Mouse (Mus musculus) intestine, embryonic 16.5 days (tissue): Measurements from ENCODE around the gene Gpr27. TPM values are rescaled to one million over a fixed set of nuclear protein-coding genes. Genes with fewer than 3 reads are reported as not detected.
A peak's percentile ranks its signal among the peaks of the same experiment; 100 is the strongest.

ENCODE experiments used
- ATAC-seq: fragments of 200-750 bp; cut with Nextera tagmentation; 2 replicates; pipeline ENCODE4 v1.8.0; 2017; ENCODE audit warnings: moderate TSS enrichment, moderate library complexity
- H3K27ac ChIP-seq: fragments of 300-500 bp; sonication (generic); 2 replicates; pipeline ENCODE4 v1.5.1; 2014; ENCODE audit warnings: mild to moderate bottlenecking, low read length
- H3K27me3 ChIP-seq: fragments of 300-500 bp; sonication (generic); replicated peaks from 2 replicates; pipeline ENCODE4 v1.6.1; 2014; ENCODE audit warnings: low read length, control low read depth, mixed read lengths; ENCODE audit not compliant: control insufficient read depth, insufficient read depth
- H3K36me3 ChIP-seq: fragments of 300-500 bp; sonication (generic); 2 replicates; pipeline ENCODE4 v1.6.1; 2014; ENCODE audit warnings: low read length, control low read depth; ENCODE audit not compliant: control insufficient read depth, insufficient read depth
- H3K4me1 ChIP-seq: fragments of 300-500 bp; sonication (generic); 2 replicates; pipeline ENCODE4 v1.6.1; 2014; ENCODE audit warnings: low read length, control low read depth, mixed read lengths; ENCODE audit not compliant: control insufficient read depth, insufficient read depth
- H3K4me2 ChIP-seq: fragments of 300-500 bp; sonication (generic); 2 replicates; pipeline ENCODE4 v1.6.1; 2014; ENCODE audit warnings: low read depth, low read length, control low read depth
- H3K4me3 ChIP-seq: fragments of 300-500 bp; sonication (generic); 2 replicates; pipeline ENCODE4 v1.5.1; 2014; ENCODE audit warnings: mild to moderate bottlenecking, low read length
- H3K9ac ChIP-seq: fragments of 300-500 bp; sonication (generic); 2 replicates; pipeline ENCODE4 v1.6.1; 2014; ENCODE audit warnings: low read depth, low read length
- H3K9me3 ChIP-seq: fragments of 300-500 bp; sonication (generic); 2 replicates; pipeline ENCODE4 v1.6.1; 2016; ENCODE audit warnings: low read length, control low read depth; ENCODE audit not compliant: control insufficient read depth
- WGBS: fragments of 180-500 bp; shearing (Covaris S2); extraction: QIAGEN DNeasy Blood & Tissue Kit; methylation state at CpG from one replicate; pipeline ENCODE4 v1.1.7; 2014; 5-methylcytosine and 5-hydroxymethylcytosine counted together
- polyA plus RNA-seq: library from polyadenylated mRNA; unstranded; fragments of >200 nt; fragmentation: Nextera tagmentation; extraction: Ambion mirVana; gene quantifications from 2 replicates; pipeline ENCODE4 v1.2.1, GENCODE M21; 2015

Gene Gpr27
- polyA plus RNA-seq, 1 experiment from 2014 or later: 1.2 TPM

DNA sequence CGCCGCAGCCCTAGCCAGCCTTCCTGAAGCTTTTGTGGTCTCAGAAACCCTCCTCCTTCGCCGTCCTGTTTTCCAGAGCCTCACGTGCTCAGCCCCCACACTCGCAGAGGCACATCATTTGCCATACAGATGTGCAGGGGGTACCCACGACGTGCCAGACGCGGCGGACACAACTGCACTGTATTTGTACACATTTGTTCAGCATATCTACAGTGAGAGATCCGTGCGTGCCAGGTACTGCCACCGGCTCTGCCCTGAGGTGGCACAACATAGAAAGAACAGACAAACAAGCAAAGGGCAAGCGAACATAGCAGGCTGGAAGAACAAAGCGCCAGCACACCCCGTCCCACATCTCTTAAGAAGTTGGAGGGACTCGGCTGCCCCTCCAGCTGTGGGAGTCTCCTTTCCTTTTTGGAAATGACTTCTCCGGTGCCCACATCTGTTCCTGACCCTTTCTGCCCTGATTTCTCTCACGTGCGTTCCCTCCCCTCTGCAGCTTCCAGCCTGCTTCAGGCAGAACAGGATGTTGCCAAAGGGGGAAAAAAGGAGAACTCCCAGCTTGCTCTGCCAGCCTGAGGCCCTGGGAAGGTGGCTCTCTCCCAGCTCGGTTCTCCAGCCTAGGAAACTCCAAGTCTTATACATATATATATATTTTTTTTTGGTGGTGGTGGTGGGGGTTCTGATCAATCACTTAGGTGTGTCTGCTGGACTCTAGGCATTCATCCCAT lies 34.3 kb downstream of the Gpr27 start:
- 6% methylated on average over 22 of the region's 22 CpGs for WGBS
- peaks cover 10% of the 10 kb centered on the region for H3K4me1 ChIP-seq
- peak overlapping the region; percentile 59 for H3K9ac ChIP-seq
- H3K27ac ChIP-seq: no peak overlapping the region
- peaks cover 18% of the 10 kb centered on the region for H3K27me3 ChIP-seq
- no peak for ATAC-seq
- H3K4me2 ChIP-seq: peak overlapping the region; percentile 96
- peak overlapping the region; percentile 48 for H3K4me3 ChIP-seq
- H3K36me3 ChIP-seq: no peaks in the 10 kb centered on the region
- H3K9me3 ChIP-seq: no peaks in the 10 kb centered on the region

DNA sequence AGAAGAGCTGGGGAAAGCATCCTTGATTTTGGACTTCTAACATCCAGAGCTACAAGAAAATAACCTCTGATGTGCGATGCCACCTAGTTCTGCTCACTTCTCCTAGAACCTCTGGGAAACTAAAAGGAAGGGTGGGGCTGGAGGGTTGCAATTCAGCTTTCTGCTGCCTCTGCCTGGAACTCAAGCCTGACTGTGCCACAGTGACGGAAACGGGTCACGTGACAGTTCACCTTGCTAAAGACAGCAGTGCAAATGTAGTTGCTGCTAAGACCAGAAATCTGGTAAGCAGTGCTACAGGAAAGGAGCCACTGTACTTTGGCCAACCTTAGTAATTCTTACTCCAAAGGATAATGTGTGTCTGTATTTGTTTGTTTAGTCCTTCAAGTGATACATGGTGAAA lies 37.4 kb downstream of the Gpr27 start:
- Histone ChIP-seq H3K4me3 (no peak overlapping the region), H3K4me1 (peaks cover 10% of the 10 kb centered on the region), H3K9ac (no peak overlapping the region), H3K27me3 (peaks cover 18% of the 10 kb centered on the region), H3K9me3 (no peaks in the 10 kb centered on the region), H3K4me2 (no peak overlapping the region), H3K36me3 (no peaks in the 10 kb centered on the region), H3K27ac (no peak overlapping the region)
- 87% methylated on average over 4 of the region's 4 CpGs for WGBS
- no peak for ATAC-seq

DNA sequence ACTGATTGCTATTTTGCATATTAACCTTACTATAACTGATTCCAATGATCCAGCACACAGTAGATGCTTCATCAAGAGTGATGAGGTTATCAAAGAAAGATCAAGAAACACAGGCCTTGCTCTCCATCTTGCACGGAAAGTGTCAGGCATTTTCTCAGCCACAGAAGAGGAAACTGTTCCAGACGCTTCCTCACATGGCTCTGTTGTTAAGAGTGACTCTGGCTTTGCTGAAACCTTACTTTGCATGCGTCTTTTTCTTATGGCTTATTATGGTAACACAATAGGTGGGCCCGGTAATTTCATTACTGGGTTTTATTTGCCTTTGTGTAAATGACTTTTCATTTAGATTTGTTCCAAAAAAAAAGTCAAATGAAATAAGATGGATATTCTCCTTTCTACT lies 39.4 kb downstream of the Gpr27 start:
- Histone ChIP-seq H3K27ac (no peak overlapping the region), H3K4me1 (no peaks in the 10 kb centered on the region), H3K27me3 (peaks cover 3% of the 10 kb centered on the region), H3K9me3 (no peaks in the 10 kb centered on the region), H3K4me2 (no peak overlapping the region), H3K36me3 (no peaks in the 10 kb centered on the region), H3K4me3 (no peak overlapping the region), H3K9ac (no peak overlapping the region)
- ATAC-seq: no peak
- WGBS: 80% methylated on average over 4 of the region's 4 CpGs

DNA sequence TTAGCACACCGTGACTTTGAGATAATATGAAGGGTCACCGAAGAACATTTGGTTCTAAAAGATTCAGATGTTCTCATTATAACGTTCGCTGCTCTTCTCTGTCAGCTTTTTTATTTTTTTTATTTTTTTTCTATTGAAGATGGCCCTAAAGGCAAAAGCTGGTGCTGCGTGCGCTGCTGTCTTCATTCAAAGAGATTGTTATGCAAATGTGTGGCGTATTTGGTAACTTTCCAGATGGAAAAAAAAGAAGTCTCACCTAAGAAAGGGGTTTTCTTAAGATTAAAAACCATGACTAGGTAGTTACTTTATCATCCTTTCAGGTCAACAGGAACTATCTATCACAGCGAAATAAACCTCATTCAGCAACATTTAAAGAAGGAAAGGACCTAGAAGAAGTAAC lies 40.2 kb downstream of the Gpr27 start:
- Histone ChIP-seq H3K4me3 (no peak overlapping the region), H3K9me3 (no peaks in the 10 kb centered on the region), H3K4me1 (no peaks in the 10 kb centered on the region), H3K36me3 (no peaks in the 10 kb centered on the region), H3K4me2 (no peak overlapping the region), H3K27me3 (no peaks in the 10 kb centered on the region; the same call in none of the 2 replicates), H3K27ac (no peak overlapping the region), H3K9ac (no peak overlapping the region)
- WGBS: 84% methylated on average over 8 of the region's 8 CpGs
- ATAC-seq: no peak

DNA sequence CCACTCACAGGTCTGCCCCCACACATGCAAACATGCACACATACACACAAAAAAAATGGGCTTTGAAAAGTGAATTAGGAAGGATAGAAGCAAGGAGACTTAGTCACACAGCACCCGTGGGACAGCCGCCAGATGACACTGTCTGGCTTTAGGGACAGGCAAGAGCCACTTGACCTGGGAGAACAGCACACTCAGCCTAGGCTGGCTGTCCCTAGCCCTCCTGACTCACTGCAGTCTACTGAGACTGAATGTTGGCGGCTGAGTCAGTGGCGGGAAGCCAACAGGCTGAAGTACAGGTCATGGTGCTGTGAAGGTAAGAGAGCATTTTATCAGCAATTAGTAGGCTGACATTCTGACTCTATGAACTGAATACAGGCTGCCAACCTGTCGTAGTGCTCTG lies 42.2 kb downstream of the Gpr27 start:
- Histone ChIP-seq H3K4me2 (no peak overlapping the region), H3K9ac (no peak overlapping the region), H3K4me1 (no peaks in the 10 kb centered on the region), H3K9me3 (no peaks in the 10 kb centered on the region), H3K27me3 (no peaks in the 10 kb centered on the region), H3K4me3 (no peak overlapping the region), H3K27ac (no peak overlapping the region), H3K36me3 (no peaks in the 10 kb centered on the region)
- ATAC-seq: no peak
- WGBS: 78% methylated on average over 5 of the region's 5 CpGs

DNA sequence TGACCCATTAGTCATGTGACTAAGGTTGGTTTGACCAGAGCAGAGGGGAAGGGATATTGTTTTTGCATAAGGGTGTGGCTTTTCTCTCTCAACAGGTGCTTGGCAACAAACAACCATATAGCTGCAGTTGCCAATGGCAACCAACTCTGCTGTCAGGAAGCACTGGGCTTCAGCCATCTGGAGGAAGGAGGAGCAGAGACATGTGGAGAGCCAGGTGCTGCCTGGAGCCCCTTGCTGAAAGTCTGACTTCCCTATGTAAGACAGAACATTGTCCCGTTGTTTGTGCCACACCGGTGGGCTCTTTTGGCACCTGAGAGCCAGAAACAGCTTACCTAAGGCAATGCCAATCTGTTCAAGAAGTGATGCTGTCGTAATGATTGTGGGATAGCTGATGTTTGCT lies 50.4 kb downstream of the Gpr27 start:
- Histone ChIP-seq H3K4me2 (no peak overlapping the region), H3K27me3 (no peaks in the 10 kb centered on the region)
- WGBS: 75% methylated on average over 3 of the region's 3 CpGs

More for the DNA sequence above, 50.4 kb downstream of the Gpr27 start:
- no peaks in the 10 kb centered on the region for H3K36me3 ChIP-seq
- no peak overlapping the region for H3K27ac ChIP-seq
- no peaks in the 10 kb centered on the region for H3K9me3 ChIP-seq
- no peak for ATAC-seq
- H3K4me3 ChIP-seq: no peak overlapping the region
- H3K9ac ChIP-seq: no peak overlapping the region
- H3K4me1 ChIP-seq: no peaks in the 10 kb centered on the region

Other genes starting within 250 kb of the Gpr27 start
- gene Foxp1, start 170.0 kb upstream of the Gpr27 start, polyA plus RNA-seq: 74.8 and 74.9 TPM in 2 replicates
- gene Eif4e3, start 25.9 kb upstream of the Gpr27 start, polyA plus RNA-seq: 9.0 and 10.1 TPM in 2 replicates
- gene Gm20696, start 25.9 kb upstream of the Gpr27 start, polyA plus RNA-seq: 1.7 and 2.4 TPM in 2 replicates
- gene Prok2, start 33.7 kb downstream of the Gpr27 start, polyA plus RNA-seq: not detected in 2 replicates